ENCODE assay signal across 9 mouse cellular contexts in the genomic region with DNA sequence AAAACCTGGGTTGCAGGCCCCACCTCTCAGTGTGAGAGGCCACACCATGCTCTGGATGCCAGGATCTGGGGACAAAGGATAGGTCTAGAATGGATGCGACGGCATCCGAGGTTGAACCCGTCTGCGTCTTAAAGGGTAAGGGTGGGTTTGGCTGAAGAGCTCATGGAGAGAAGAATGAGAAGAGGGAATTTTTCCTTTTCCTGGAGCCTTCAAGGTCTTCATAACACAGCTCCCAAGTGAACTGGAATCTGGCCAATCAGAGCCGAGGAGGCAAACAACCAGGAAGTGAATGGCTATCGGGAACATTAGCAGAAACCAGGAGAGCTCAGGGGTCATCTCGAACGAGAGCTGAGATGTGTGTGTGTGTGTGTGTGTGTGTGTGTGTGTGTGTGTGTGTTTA.
DNase-seq lines count a peak whose midpoint lies in the region; ATAC-seq and TF ChIP-seq lines count a peak whose summit lies in the region.
"Had no signal": no experiment of that assay in that cellular context is flagged by ENCODE, and none has a peak within 500 bp of the region (broad histone marks: within the 10 kb centered on the region; RNA-seq: fewer than 3 reads in every experiment).

No protein-coding gene starts in this region.

- H3K4me2 ChIP-seq in stomach, postnatal 0 days (replicated peaks; ENCODE audit: low read depth), result no peak overlapping the region
- H3K4me2 ChIP-seq: liver, embryonic 13.5 days had no signal

- no peak for TF ChIP-seq EP300 in stomach, postnatal 0 days (optimal IDR thresholded peaks at IDR 0.05)

- WGBS in stomach, postnatal 0 days, result 66% methylated on average over 9 of the region's 9 CpGs

- H3K27ac ChIP-seq in stomach, postnatal 0 days (replicated peaks), result no peak overlapping the region
- H3K27ac ChIP-seq: liver, embryonic 13.5 days had no signal

- no peak for TF ChIP-seq CTCF in stomach, postnatal 0 days (IDR thresholded peaks at IDR 0.05; ENCODE audit: low read depth)

- H3K4me1 ChIP-seq in stomach, postnatal 0 days (replicated peaks; ENCODE audit: control insufficient read depth, insufficient read depth), result no peaks in the 10 kb centered on the region
- H3K4me1 ChIP-seq: liver, embryonic 13.5 days had no signal

- no peak overlapping the region for H3K9ac ChIP-seq in stomach, postnatal 0 days (ENCODE audit: low read length)
- H3K9ac ChIP-seq: liver, embryonic 13.5 days had no signal

- H3K36me3 ChIP-seq in stomach, postnatal 0 days (ENCODE audit: control insufficient read depth, insufficient read depth, low read length), result no peaks in the 10 kb centered on the region
- H3K36me3 ChIP-seq: liver, embryonic 13.5 days had no signal

- H3K27me3 ChIP-seq in stomach, postnatal 0 days (ENCODE audit: control insufficient read depth, insufficient read depth, low read length), result peaks cover 2% of the 10 kb centered on the region; the same call in 1 of the 2 replicates

- 0 out of 2 replicates have a peak, but pooled peaks have one; percentile 18 for ATAC-seq in stomach, postnatal 0 days (ENCODE audit: low FRiP score, low TSS enrichment)

- no peaks in the 10 kb centered on the region for H3K9me3 ChIP-seq in stomach, postnatal 0 days (ENCODE audit: control insufficient read depth, low read length)
- H3K9me3 ChIP-seq: liver, embryonic 13.5 days had no signal

- DNase-seq in embryo, embryonic 9.5 days (ENCODE audit: extremely low spot score), result peak; percentile 15
- DNase-seq in embryo, embryonic 10 days (ENCODE audit: low spot score), result no peak
- DNase-seq in urinary bladder, postnatal 25 days (ENCODE audit: low spot score), result peak; percentile 26
- no peak for DNase-seq in urinary bladder, postnatal 4 days (ENCODE audit: low spot score in 2 of 2)
- peak; percentile 43 for DNase-seq in kidney, postnatal 10 days
- DNase-seq in stomach, postnatal 0 days (ENCODE audit: low spot score), result peak; percentile 33
- no peak for DNase-seq in cerebellum, adult 11 months
- DNase-seq in gastrocnemius, postnatal 25 days, result no peak
- DNase-seq: liver, embryonic 13.5 days had no signal

- H3K4me3 ChIP-seq in stomach, postnatal 0 days (ENCODE audit: low read depth, low read length), result no peak overlapping the region
- H3K4me3 ChIP-seq: liver, embryonic 13.5 days had no signal

Comparison
In these comparisons a context has a peak if more than half of its experiments do, and no peak if none do; other contexts are left out.
1. DNase-seq: peak in embryo, embryonic 9.5 days (single experiment), urinary bladder, postnatal 25 days (single experiment), kidney, postnatal 10 days (single experiment) and stomach, postnatal 0 days (single experiment); none in embryo, embryonic 10 days (single experiment), urinary bladder, postnatal 4 days (0 of 2), cerebellum, adult 11 months (single experiment) and gastrocnemius, postnatal 25 days (single experiment).